Mouse (Mus musculus) intestine, embryonic 14.5 days (tissue): ENCODE data around the gene Nostrin. TPM values are rescaled to one million over a fixed set of nuclear protein-coding genes. Genes with fewer than 3 reads are reported as not detected.
A peak's percentile ranks its signal among the peaks of the same experiment; 100 is the strongest.

ENCODE experiments used
- ATAC-seq: fragments of 200-750 bp; cut with Nextera tagmentation; replicated peaks from 2 replicates; pipeline ENCODE4 v1.8.0; 2017; ENCODE audit warnings: low read depth, moderate number of reproducible peaks, moderate TSS enrichment, moderate library complexity; ENCODE audit not compliant: low FRiP score, low TSS enrichment
- DNase-seq: peaks from one replicate; pipeline ENCODE4 v3.0.0-alpha.2; 2018; ENCODE audit warnings: low spot score
- H3K27ac ChIP-seq: fragments of 300-500 bp; sonication (generic); 2 replicates; pipeline ENCODE4 v1.5.1; 2014; ENCODE audit warnings: low read depth, mild to moderate bottlenecking, control low read depth
- H3K27me3 ChIP-seq: fragments of 300-500 bp; sonication (generic); replicated peaks from 2 replicates; pipeline ENCODE4 v1.6.1; 2014; ENCODE audit warnings: low read length, control low read depth; ENCODE audit not compliant: control insufficient read depth, insufficient read depth
- H3K36me3 ChIP-seq: fragments of 300-500 bp; sonication (generic); 2 replicates; pipeline ENCODE4 v1.6.1; 2014; ENCODE audit warnings: low read length, control low read depth; ENCODE audit not compliant: control insufficient read depth, insufficient read depth
- H3K4me1 ChIP-seq: fragments of 300-500 bp; sonication (generic); replicated peaks from 2 replicates; pipeline ENCODE4 v1.6.1; 2014; ENCODE audit warnings: low read length, control low read depth, mixed read lengths; ENCODE audit not compliant: control insufficient read depth, insufficient read depth
- H3K4me2 ChIP-seq: fragments of 300-500 bp; sonication (generic); 2 replicates; pipeline ENCODE4 v1.6.1; 2014; ENCODE audit warnings: low read length
- H3K4me3 ChIP-seq: fragments of 300-500 bp; sonication (generic); 2 replicates; pipeline ENCODE4 v1.5.1; 2014; ENCODE audit warnings: low read depth, low read length, control low read depth, mixed read lengths
- H3K9ac ChIP-seq: fragments of 300-500 bp; sonication (generic); 2 replicates; pipeline ENCODE4 v1.6.1; 2014; ENCODE audit warnings: mild to moderate bottlenecking, low read length
- H3K9me3 ChIP-seq: fragments of 300-500 bp; sonication (generic); 2 replicates; pipeline ENCODE4 v1.6.1; 2016; ENCODE audit warnings: low read length, control low read depth; ENCODE audit not compliant: control insufficient read depth
- WGBS: fragments of 180-500 bp; shearing (Covaris S2); extraction: QIAGEN DNeasy Blood & Tissue Kit; methylation state at CpG from one replicate; pipeline ENCODE4 v1.1.7; 2014; 5-methylcytosine and 5-hydroxymethylcytosine counted together
- polyA plus RNA-seq: library from polyadenylated mRNA; unstranded; fragments of >200 nt; fragmentation: Nextera tagmentation; extraction: Ambion mirVana; gene quantifications from 2 replicates; pipeline ENCODE4 v1.2.1, GENCODE M21; 2014

Gene Nostrin
- 17.9 and 18.9 TPM in 2 replicates for polyA plus RNA-seq

DNA sequence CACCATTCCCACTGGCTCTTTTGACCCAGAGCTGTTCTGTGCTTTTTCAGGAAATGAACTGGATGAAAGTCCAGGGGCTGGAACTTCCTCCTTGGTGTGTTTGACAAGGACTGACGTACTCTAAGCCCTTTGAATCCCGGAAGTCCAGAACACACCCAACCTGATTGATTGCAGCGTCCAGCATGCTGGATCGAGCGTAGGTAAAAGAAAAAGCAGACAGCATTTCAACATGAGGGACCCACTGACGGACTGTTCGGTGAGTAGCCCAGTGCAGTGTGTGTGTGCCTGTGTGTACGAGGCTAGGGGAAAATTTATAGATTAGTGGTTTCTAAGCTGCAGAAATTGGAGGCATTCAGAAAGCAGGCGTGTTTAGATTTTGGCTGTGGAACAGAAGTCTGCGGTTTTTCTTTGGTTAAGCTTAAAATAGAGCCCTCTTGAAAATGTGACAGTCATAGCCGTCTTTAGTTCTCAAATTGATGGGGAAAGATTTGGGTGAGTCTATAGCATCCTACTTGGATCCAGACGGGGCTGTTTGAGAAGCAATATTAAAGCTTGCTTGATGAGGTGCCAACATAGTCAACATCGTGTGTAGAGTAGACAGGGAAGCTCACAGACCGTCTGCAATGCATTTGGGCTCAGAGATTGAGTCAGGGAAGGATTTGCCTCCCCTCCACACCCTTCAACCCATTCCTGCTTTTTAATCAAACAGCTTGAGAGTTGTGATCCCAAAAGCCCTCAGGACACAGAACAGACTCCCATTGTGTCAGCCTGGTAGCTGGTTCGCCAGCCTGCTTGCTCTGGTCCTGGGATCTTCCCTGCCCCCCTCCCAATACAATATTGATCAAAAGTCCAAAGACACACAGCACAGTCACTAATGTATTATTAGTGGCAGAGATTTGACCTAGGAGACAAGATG lies at the start of gene Nostrin:
Nostrin (plus strand) TSS at position 140 of the 916 bp plus-strand sequence.
- peaks cover 8% of the 10 kb centered on the region; the same call in 1 of the 2 replicates for H3K4me1 ChIP-seq
- peak within 1 kb of the TSS; percentile 28 for H3K4me3 ChIP-seq
- ATAC-seq (peak; percentile 71), DNase-seq (peak; percentile 69)
- no peaks in the 10 kb centered on the region for H3K27me3 ChIP-seq
- no peak within 1 kb of the TSS for H3K9ac ChIP-seq
- H3K27ac ChIP-seq: peak within 1 kb of the TSS; percentile 62
- peak within 1 kb of the TSS; percentile 36 for H3K4me2 ChIP-seq
- no peaks in the 10 kb centered on the region for H3K9me3 ChIP-seq
- H3K36me3 ChIP-seq: no peaks in the 10 kb centered on the region
- WGBS: 22% methylated on average over 15 of the region's 15 CpGs

DNA sequence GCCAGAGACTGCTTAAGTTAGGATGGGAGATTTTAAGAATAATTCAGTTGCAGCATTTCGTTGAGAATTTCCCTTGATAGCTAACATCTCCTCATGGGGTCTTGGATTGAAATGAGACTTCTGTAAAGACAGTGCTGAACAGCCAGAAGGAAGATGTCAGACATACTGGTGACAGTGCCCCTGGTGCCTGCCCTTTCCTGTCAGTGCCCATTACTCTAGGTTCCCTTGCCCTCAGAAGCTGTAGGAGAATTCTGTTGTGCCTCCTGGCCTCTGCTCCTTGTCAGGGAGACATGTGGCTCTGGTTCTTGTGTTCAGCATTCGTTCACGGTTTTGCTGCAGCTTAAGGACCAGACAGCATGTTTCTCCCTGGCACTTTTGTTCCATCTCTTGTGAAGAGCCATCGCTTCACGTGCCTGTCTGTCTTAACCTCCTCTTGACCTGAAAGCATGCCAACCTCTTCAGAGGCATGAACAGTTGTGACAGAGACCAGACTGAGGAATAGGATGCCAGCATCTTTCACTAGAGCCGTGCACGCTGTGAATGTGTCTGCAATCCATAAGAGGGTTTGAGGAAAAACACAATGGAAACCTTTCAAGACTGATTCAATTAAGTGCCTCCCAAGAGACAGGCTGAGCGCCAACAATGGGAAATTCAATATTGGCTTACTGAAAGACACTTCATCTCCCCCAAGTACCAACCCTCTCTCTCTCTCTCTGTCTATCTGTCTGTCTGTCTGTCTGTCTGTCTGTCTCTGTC lies 48.9 kb upstream of the Nostrin start:
- 60% methylated on average over 8 of the region's 8 CpGs for WGBS
- DNase-seq (peak; percentile 43), ATAC-seq (no peak)

GRCm38 (mm10) chr2:69095836-69096235 lies 39.8 kb upstream of the Nostrin start:
- Histone ChIP-seq H3K9me3 (no peaks in the 10 kb centered on the region), H3K27ac (no peak overlapping the region), H3K9ac (no peak overlapping the region), H3K4me1 (no peaks in the 10 kb centered on the region), H3K36me3 (no peaks in the 10 kb centered on the region), H3K4me2 (no peak overlapping the region), H3K4me3 (no peak overlapping the region), H3K27me3 (no peaks in the 10 kb centered on the region)
- ATAC-seq: no peak
- no peak for DNase-seq

More for the DNA sequence above, 48.9 kb upstream of the Nostrin start:
- H3K4me2 ChIP-seq: no peak overlapping the region
- H3K4me1 ChIP-seq: no peaks in the 10 kb centered on the region; the same call in 1 of the 2 replicates
- no peaks in the 10 kb centered on the region for H3K9me3 ChIP-seq
- no peak overlapping the region for H3K4me3 ChIP-seq
- no peaks in the 10 kb centered on the region for H3K27me3 ChIP-seq
- H3K27ac ChIP-seq: no peak overlapping the region
- H3K36me3 ChIP-seq: no peaks in the 10 kb centered on the region; the same call in 1 of the 2 replicates
- no peak overlapping the region for H3K9ac ChIP-seq

GRCm38 (mm10) chr2:69096821-69097220 lies 38.8 kb upstream of the Nostrin start:
- Histone ChIP-seq H3K4me2 (no peak overlapping the region), H3K4me1 (no peaks in the 10 kb centered on the region), H3K9ac (no peak overlapping the region), H3K27ac (no peak overlapping the region), H3K27me3 (no peaks in the 10 kb centered on the region), H3K4me3 (no peak overlapping the region), H3K36me3 (no peaks in the 10 kb centered on the region), H3K9me3 (no peaks in the 10 kb centered on the region)
- WGBS: 82% methylated on average over 4 of the region's 4 CpGs
- DNase-seq (no peak), ATAC-seq (no peak)

DNA sequence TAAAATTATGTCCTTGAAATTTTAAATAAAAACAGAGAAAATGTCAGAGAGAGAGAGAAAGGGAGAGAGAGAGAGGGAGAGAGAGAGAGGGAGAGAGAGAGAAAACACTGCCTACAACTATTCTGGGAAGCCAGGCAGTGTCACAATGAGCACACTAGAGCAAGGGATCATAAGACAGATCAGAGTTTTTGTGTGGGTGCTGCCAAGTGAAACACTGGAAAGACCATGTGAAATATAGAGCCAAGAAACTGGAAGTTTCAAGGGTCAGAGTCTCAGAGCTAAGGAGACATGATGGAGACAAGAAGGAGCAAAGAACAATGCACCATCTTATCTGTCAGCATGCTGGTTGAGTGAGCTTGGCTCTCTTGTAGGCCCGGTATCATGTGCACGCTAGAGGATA lies 38.1 kb upstream of the Nostrin start:
- H3K27me3 ChIP-seq: no peaks in the 10 kb centered on the region
- H3K4me2 ChIP-seq: no peak overlapping the region
- 89% methylated on average over 2 of the region's 2 CpGs for WGBS
- no peaks in the 10 kb centered on the region for H3K9me3 ChIP-seq
- no peaks in the 10 kb centered on the region for H3K4me1 ChIP-seq
- H3K36me3 ChIP-seq: no peaks in the 10 kb centered on the region
- ATAC-seq: no peak
- H3K4me3 ChIP-seq: no peak overlapping the region
- no peak overlapping the region for H3K27ac ChIP-seq
- DNase-seq: no peak
- no peak overlapping the region for H3K9ac ChIP-seq

GRCm38 (mm10) chr2:69098701-69099100 lies 36.9 kb upstream of the Nostrin start:
- no peak overlapping the region for H3K4me3 ChIP-seq
- H3K9me3 ChIP-seq: no peaks in the 10 kb centered on the region
- no peaks in the 10 kb centered on the region for H3K36me3 ChIP-seq
- WGBS: 92% methylated on average over 3 of the region's 3 CpGs
- H3K4me1 ChIP-seq: no peaks in the 10 kb centered on the region
- H3K27ac ChIP-seq: no peak overlapping the region
- ATAC-seq (no peak), DNase-seq (peak; percentile 27)
- H3K9ac ChIP-seq: no peak overlapping the region
- no peaks in the 10 kb centered on the region for H3K27me3 ChIP-seq
- no peak overlapping the region for H3K4me2 ChIP-seq

DNA sequence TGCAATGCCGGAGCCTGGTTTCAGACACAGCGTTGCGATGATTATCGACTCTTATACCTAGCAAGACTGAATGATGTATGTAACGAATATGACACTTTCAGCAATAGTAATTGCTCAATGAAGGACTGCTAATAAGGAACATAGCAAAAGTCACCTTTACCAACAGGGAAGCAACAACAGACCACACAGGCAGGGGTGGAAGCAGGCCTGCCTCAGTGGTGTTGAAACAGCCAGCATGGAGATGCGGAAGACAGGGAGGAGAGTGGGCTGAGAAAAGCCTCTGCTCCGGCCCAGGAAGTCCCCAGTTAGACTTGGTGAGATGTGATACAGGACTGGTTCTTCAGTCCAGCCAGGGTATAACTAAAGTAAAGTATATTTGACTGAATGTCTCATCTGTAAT lies 36.5 kb upstream of the Nostrin start:
- WGBS: 93% methylated on average over 7 of the region's 7 CpGs
- Histone ChIP-seq H3K27ac (no peak overlapping the region), H3K36me3 (no peaks in the 10 kb centered on the region), H3K27me3 (no peaks in the 10 kb centered on the region), H3K4me2 (no peak overlapping the region), H3K4me1 (peaks cover under 1% of the 10 kb centered on the region; the same call in 1 of the 2 replicates), H3K4me3 (no peak overlapping the region), H3K9ac (no peak overlapping the region), H3K9me3 (no peaks in the 10 kb centered on the region)
- ATAC-seq (no peak), DNase-seq (no peak)

DNA sequence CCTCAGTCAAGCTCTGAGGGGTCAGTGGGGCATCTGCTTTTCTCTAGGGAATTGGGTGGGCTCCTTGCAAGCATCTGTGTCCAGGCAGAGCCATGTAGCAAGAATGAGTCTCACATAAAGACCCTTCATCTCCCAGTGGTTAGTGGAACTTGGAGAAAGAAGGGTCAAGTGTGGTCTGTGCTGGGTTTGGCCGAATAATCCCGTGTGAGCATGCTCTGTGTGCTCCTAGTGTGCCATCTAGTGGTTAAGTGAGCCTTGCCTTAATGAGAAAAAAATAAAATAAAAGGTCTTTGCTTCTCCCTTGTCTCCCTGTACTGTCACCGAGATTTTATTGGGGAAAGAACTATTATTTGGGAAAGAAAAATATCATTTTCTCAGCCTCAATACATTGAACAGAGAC lies 34.9 kb upstream of the Nostrin start:
- no peak overlapping the region for H3K9ac ChIP-seq
- H3K27me3 ChIP-seq: no peaks in the 10 kb centered on the region
- no peak overlapping the region for H3K4me3 ChIP-seq
- no peaks in the 10 kb centered on the region for H3K36me3 ChIP-seq
- no peak overlapping the region for H3K27ac ChIP-seq
- no peak overlapping the region for H3K4me2 ChIP-seq
- no peak for DNase-seq
- peaks cover 6% of the 10 kb centered on the region; the same call in 1 of the 2 replicates for H3K4me1 ChIP-seq
- no peaks in the 10 kb centered on the region for H3K9me3 ChIP-seq
- ATAC-seq: no peak
- WGBS: 22% methylated on average over 3 of the region's 3 CpGs
